Mouse (Mus musculus): ENCODE data around the gene Stxbp1. TPM values are rescaled to one million over a fixed set of nuclear protein-coding genes. Genes with fewer than 3 reads are reported as not detected.

Gene Stxbp1
- 709 and 713 TPM in 2 replicates for polyA plus RNA-seq (2012; rRNA removed)

DNA sequence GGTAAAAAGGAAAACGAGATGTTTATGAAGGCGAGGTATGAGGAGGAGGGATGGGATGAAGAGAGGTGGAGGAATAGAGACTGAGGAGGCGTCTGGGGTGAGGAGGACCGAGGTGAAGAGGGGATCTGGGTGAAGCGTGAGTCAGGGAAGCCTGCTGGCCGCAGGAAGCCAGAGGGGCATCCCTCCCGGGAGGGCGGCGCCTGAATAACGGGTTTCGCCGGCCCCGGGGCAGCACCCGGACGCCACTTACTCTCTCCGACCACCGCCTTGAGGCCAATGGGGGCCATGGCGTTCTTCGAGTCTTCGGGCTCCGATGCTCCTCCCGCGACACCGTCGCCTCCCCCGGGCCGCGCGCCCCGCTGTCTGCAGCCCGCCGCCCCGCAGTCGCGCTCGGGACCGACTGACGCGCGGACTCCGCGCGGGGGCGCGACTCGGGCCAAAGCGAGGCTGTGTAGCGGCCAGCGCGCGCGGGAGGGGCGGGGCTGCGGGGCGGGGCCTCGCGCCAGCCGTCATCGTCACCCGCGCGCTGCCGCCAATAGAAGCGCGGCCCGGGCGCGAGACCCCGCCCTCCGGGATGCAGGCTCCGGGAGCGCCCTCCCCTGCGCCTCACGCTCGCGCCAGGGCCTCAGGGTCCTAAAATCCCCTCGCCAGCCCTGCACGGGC, at the start of gene Stxbp1:
TSS of gene Stxbp1 (minus strand) at position 441 of the 663 bp plus-strand sequence.
- H3K4me1 ChIP-seq (ENCODE audit: control insufficient read depth, insufficient read depth, low read length), result peaks cover 6% of the 10 kb centered on the region
- TF ChIP-seq CTCF (IDR thresholded peaks at IDR 0.05; ENCODE audit: extremely low read depth, insufficient read depth, low read length) (no peak), POLR2A (IDR thresholded peaks at IDR 0.05; ENCODE audit: extremely low read depth, insufficient read depth, low read length) (peak; percentile 49; the same call in 1 of the 2 replicates)
- peak within 1 kb of the TSS; percentile 99 for H3K27ac ChIP-seq (ENCODE audit: insufficient read depth, low read length)
- H3K4me3 ChIP-seq (ENCODE audit: insufficient read depth, low read length), result peak within 1 kb of the TSS; percentile 98

DNA sequence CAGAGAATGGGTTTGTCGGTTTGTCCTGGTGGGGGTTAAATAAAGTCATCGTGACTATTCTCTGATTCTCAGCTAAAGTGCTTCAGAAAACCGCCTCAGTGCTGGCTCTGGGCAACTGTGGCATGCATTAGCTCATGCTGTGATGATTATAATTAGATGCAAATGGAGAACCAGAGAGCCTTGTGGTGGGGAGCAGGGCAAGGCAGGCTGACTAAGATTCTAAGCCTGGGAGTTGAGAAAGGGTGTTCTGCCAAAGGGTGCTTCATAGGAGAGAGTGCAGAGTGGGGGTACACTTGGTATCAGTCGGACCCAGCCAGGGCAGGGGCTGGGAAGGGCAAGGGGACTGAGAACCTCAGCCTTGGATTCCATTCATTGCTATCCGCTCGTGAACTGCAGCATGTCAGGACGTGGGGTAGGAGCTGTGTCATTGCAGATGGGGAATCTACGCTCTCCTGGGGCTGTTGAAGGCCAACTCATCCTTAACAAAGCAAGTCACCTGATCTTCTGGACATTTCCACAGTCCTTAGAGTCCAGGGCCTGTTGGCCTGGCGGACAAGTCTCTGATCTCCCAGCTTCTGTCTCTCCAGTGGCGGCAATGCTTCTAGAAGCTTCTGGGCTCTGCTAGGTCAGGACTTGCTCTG, 49.6 kb upstream of the Stxbp1 start:
- Histone ChIP-seq H3K4me3 (ENCODE audit: insufficient read depth, low read length) (no peak overlapping the region), H3K27ac (ENCODE audit: insufficient read depth, low read length) (peak overlapping the region; percentile 47), H3K4me1 (ENCODE audit: control insufficient read depth, insufficient read depth, low read length) (peaks cover 17% of the 10 kb centered on the region)
- TF ChIP-seq POLR2A (IDR thresholded peaks at IDR 0.05; ENCODE audit: extremely low read depth, insufficient read depth, low read length), result no peak
- no peak for TF ChIP-seq CTCF (IDR thresholded peaks at IDR 0.05; ENCODE audit: extremely low read depth, insufficient read depth, low read length)

DNA sequence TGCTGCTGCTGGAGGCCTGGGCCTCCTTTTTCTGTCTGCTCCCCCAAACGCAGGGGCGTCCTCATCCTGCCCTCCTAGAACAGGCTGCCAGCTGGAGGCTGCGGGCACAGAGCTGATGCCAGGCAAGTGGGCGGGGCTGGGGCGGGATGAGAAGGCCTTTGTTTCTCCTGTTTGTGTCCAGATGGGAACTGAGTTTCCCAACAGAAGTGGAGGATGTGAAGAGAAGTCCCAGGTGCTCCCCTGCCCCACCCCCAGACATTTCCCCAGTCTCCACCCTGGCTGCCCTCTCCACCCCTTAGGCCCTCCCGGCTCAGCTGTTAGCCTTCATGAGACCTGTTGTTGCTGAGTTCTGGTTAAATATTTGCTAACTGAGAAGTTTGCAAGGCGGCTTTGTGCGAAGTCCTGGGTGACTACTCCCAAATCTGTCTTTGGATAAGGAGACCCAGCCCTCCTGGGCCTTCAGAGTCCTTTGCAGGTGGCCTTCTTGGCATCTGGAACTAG, 48.6 kb upstream of the Stxbp1 start:
- peak overlapping the region; percentile 41 for H3K27ac ChIP-seq (ENCODE audit: insufficient read depth, low read length)

DNA sequence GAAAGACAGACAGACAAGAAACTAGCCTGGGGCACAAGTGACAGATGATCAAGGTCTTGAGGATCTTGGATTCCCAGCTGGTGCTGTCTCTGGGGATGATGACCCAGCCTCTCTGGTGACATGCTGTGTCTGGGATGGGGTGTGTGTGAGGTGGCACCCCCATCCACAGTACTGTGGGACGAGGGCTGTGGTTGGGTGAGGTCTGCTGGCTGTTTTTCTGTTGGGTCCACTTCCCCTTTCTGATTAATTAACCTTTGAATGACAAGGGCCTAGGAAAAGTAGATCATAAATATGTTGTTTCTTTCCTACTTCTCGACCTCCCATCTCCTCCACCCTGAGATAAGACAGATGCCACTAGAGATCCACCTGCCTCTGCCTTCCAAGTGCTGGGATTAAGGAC, 47.1 kb upstream of the Stxbp1 start:
- peaks cover 17% of the 10 kb centered on the region for H3K4me1 ChIP-seq (ENCODE audit: control insufficient read depth, insufficient read depth, low read length)
- TF ChIP-seq CTCF (IDR thresholded peaks at IDR 0.05; ENCODE audit: extremely low read depth, insufficient read depth, low read length), result no peak
- no peak for TF ChIP-seq POLR2A (IDR thresholded peaks at IDR 0.05; ENCODE audit: extremely low read depth, insufficient read depth, low read length)

More for the DNA sequence above, 48.6 kb upstream of the Stxbp1 start:
- TF ChIP-seq CTCF (IDR thresholded peaks at IDR 0.05; ENCODE audit: extremely low read depth, insufficient read depth, low read length), result no peak
- no peak for TF ChIP-seq POLR2A (IDR thresholded peaks at IDR 0.05; ENCODE audit: extremely low read depth, insufficient read depth, low read length)
- Histone ChIP-seq H3K4me3 (ENCODE audit: insufficient read depth, low read length) (no peak overlapping the region), H3K4me1 (ENCODE audit: control insufficient read depth, insufficient read depth, low read length) (peaks cover 17% of the 10 kb centered on the region)

DNA sequence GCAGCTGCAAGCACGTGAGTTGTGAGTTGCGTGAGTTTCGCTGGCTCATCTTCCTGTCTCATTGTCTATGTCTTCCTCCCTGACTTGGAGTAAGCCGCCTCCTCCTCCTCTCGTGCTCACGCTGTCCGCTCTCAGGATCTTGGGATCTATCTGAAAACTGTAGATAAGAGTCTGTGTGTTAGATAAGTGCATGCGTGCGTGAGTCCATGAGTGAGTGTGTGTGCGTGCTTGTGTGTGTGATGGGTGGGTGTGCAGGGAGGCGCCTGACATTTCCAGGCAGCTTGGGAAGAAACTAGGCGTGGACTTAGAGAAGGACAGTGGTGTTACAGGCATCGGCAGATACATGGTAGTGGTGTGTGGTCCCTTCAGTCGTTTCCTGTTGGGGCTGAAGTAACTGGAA, 45.4 kb upstream of the Stxbp1 start:
- H3K4me1 ChIP-seq (ENCODE audit: control insufficient read depth, insufficient read depth, low read length), result peaks cover 18% of the 10 kb centered on the region
- no peak overlapping the region for H3K27ac ChIP-seq (ENCODE audit: insufficient read depth, low read length)
- H3K4me3 ChIP-seq (ENCODE audit: insufficient read depth, low read length), result no peak overlapping the region
- TF ChIP-seq CTCF (IDR thresholded peaks at IDR 0.05; ENCODE audit: extremely low read depth, insufficient read depth, low read length), result no peak

More for the DNA sequence above, 47.1 kb upstream of the Stxbp1 start:
- no peak overlapping the region for H3K4me3 ChIP-seq (ENCODE audit: insufficient read depth, low read length)
- H3K27ac ChIP-seq (ENCODE audit: insufficient read depth, low read length), result no peak overlapping the region

DNA sequence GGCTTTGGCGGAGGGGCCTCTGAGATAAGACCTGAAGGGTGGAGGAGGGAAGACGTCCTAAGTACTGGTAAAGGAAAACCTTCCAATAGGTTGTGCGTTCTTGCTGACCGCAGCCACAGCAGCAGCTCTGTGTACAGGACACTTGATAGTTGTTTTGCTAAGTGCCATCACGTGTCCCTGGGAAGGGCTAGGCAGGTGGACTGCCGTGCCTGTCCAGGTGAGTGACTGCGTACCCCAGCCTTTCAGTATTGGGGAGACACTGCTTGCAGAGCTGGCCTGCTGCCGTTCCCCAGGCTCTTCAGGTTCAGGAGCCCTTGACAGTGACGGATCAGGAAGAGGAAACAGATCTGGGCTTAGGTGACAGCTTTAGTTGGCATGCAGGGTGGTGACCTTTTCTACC, 44.2 kb upstream of the Stxbp1 start:
- Histone ChIP-seq H3K4me1 (ENCODE audit: control insufficient read depth, insufficient read depth, low read length) (peaks cover 9% of the 10 kb centered on the region), H3K27ac (ENCODE audit: insufficient read depth, low read length) (no peak overlapping the region), H3K4me3 (ENCODE audit: insufficient read depth, low read length) (no peak overlapping the region)
- TF ChIP-seq CTCF (IDR thresholded peaks at IDR 0.05; ENCODE audit: extremely low read depth, insufficient read depth, low read length), result no peak
- TF ChIP-seq POLR2A (IDR thresholded peaks at IDR 0.05; ENCODE audit: extremely low read depth, insufficient read depth, low read length), result no peak

DNA sequence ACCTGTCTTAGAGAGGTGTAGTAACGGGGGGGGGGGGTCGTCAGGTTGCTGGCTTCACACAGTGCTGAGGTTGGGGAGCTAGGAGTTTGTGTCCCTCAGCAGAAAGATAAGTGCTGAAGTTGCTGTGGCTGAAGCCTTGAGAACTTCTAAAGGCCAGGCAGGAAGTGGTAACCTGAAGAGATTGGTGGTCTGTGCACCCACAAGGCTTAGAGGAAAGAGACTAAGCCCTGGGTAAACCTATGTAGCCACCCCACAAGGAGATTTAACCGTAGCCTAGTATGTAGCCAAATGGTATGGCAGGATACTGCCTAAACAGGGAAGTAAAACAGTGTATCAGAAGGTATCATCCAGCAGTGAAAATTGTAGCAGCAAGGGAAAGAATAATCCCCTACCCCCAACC, 43.2 kb upstream of the Stxbp1 start:
- H3K4me1 ChIP-seq (ENCODE audit: control insufficient read depth, insufficient read depth, low read length), result peaks cover 2% of the 10 kb centered on the region; the same call in 1 of the 2 replicates
- H3K4me3 ChIP-seq (ENCODE audit: insufficient read depth, low read length), result no peak overlapping the region
- H3K27ac ChIP-seq (ENCODE audit: insufficient read depth, low read length), result no peak overlapping the region
- TF ChIP-seq CTCF (IDR thresholded peaks at IDR 0.05; ENCODE audit: extremely low read depth, insufficient read depth, low read length) (no peak), POLR2A (IDR thresholded peaks at IDR 0.05; ENCODE audit: extremely low read depth, insufficient read depth, low read length) (no peak)

DNA sequence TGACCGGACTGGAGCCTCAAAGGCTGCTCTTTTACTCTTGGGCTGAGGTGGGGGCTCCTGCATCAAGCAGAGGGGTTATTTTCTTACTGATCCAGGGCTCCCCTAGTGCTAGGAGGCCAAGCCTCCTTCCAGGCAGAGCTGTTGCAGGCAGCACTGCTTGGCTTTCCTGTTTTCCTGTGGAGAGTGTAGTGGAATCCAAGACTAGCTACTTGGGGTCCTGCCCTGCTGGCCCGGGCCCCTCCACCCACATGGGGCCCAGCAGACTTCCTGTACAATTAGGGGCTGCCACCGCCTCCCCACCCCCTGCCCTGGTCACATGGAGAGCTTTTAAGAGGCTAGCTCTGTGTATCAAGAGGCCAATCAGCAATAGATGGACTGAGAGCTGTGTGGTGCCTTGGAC, 41.5 kb upstream of the Stxbp1 start:
- TF ChIP-seq CTCF (IDR thresholded peaks at IDR 0.05; ENCODE audit: extremely low read depth, insufficient read depth, low read length) (no peak), POLR2A (IDR thresholded peaks at IDR 0.05; ENCODE audit: extremely low read depth, insufficient read depth, low read length) (no peak)
- peaks cover 5% of the 10 kb centered on the region for H3K4me1 ChIP-seq (ENCODE audit: control insufficient read depth, insufficient read depth, low read length)
- no peak overlapping the region for H3K4me3 ChIP-seq (ENCODE audit: insufficient read depth, low read length)
- no peak overlapping the region for H3K27ac ChIP-seq (ENCODE audit: insufficient read depth, low read length)

DNA sequence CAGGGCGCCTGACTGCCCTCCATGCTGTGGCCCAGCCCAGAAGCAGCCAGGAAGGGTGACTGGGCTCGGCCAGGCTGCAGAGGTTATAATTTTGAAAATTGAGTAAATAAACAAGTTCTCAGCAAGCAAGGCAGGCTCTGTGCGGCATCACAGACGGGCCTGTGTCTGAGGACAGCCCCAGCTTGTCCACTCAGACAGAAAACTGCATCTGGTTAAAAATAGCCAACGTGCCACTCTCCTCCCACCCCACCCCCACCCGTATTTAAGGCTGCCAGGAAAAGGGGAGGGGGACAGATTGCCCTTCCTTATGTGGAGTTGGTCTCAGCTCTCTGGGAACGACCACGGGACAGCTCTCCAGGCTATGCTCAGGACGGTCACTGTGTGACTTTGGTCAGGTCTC, 41.0 kb upstream of the Stxbp1 start:
- TF ChIP-seq POLR2A (IDR thresholded peaks at IDR 0.05; ENCODE audit: extremely low read depth, insufficient read depth, low read length) (no peak), CTCF (IDR thresholded peaks at IDR 0.05; ENCODE audit: extremely low read depth, insufficient read depth, low read length) (no peak)
- peaks cover 5% of the 10 kb centered on the region for H3K4me1 ChIP-seq (ENCODE audit: control insufficient read depth, insufficient read depth, low read length)
- no peak overlapping the region for H3K4me3 ChIP-seq (ENCODE audit: insufficient read depth, low read length)
- no peak overlapping the region for H3K27ac ChIP-seq (ENCODE audit: insufficient read depth, low read length)

DNA sequence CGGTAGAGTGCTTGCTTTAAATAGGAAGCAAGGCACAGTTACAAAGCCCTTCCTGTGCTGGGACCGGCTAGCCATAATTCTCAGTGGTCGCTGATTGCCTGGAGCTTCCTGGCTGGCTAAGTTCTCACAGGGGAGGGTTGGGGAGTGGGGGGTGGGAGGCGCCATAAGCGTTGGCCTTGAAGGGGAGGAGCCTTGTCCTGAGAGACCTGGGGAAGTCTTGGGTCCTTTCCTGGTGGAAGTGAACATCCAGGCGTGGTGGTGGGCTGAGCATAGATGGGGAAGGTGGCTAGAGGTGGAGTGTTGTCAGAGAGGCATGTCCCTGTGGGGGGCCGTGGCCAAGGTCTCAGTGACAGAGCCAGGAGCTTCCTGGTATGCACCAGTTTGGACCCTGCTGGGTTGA, 37.7 kb upstream of the Stxbp1 start:
- TF ChIP-seq POLR2A (IDR thresholded peaks at IDR 0.05; ENCODE audit: extremely low read depth, insufficient read depth, low read length), result no peak
- TF ChIP-seq CTCF (IDR thresholded peaks at IDR 0.05; ENCODE audit: extremely low read depth, insufficient read depth, low read length), result no peak
- Histone ChIP-seq H3K4me3 (ENCODE audit: insufficient read depth, low read length) (no peak overlapping the region), H3K4me1 (ENCODE audit: control insufficient read depth, insufficient read depth, low read length) (peaks cover 14% of the 10 kb centered on the region), H3K27ac (ENCODE audit: insufficient read depth, low read length) (no peak overlapping the region)
